Mouse (Mus musculus): ENCODE measurements around the gene Rpap1.

Rpap1 gene

GRCm38 (mm10) chr2:119787206-119787883 lies at the start of gene Rpap1:
Gene Rpap1, minus strand, starts transcription at chr2:119787537.
- DNase-seq (ENCODE audit: low spot score in 2 of 2), result peak; percentile 63 to 81

GRCm38 (mm10) chr2:119834231-119834630 lies 46.9 kb upstream of the Rpap1 start:
- no peak for DNase-seq (ENCODE audit: low spot score in 2 of 2)

GRCm38 (mm10) chr2:119830579-119830978 lies 43.2 kb upstream of the Rpap1 start:
- no peak for DNase-seq (ENCODE audit: low spot score in 2 of 2)

- DNase-seq (ENCODE audit: low spot score in 2 of 2), result no peak
These were observed 33.8 kb upstream of the Rpap1 start for GRCm38 (mm10) chr2:119821136-119821535.

GRCm38 (mm10) chr2:119818668-119819272 lies 31.4 kb upstream of the Rpap1 start:
- DNase-seq (ENCODE audit: low spot score in 2 of 2), result no peak

GRCm38 (mm10) chr2:119817047-119817446 lies 29.7 kb upstream of the Rpap1 start:
- peak; percentile 59 to 84 for DNase-seq (ENCODE audit: low spot score in 2 of 2)

GRCm38 (mm10) chr2:119816611-119817010 lies 29.3 kb upstream of the Rpap1 start:
- DNase-seq (ENCODE audit: low spot score in 2 of 2), result no peak

GRCm38 (mm10) chr2:119814376-119814933 lies 27.1 kb upstream of the Rpap1 start:
- peak; percentile 58 to 83 for DNase-seq (ENCODE audit: low spot score in 2 of 2)

GRCm38 (mm10) chr2:119811490-119812146 lies 24.3 kb upstream of the Rpap1 start:
- no peak for DNase-seq (ENCODE audit: low spot score in 2 of 2)

- no peak for DNase-seq (ENCODE audit: low spot score in 2 of 2)
These were observed 23.6 kb upstream of the Rpap1 start for GRCm38 (mm10) chr2:119810890-119811289.

- no peak for DNase-seq (ENCODE audit: low spot score in 2 of 2)
These were observed 21.5 kb upstream of the Rpap1 start for GRCm38 (mm10) chr2:119808881-119809280.

GRCm38 (mm10) chr2:119808438-119808837 lies 21.1 kb upstream of the Rpap1 start:
- DNase-seq (ENCODE audit: low spot score in 2 of 2), result no peak

GRCm38 (mm10) chr2:119805536-119805935 lies 18.2 kb upstream of the Rpap1 start:
- DNase-seq (ENCODE audit: low spot score in 2 of 2), result no peak

- no peak for DNase-seq (ENCODE audit: low spot score in 2 of 2)
These were observed 17.4 kb upstream of the Rpap1 start for GRCm38 (mm10) chr2:119804776-119805175.

- DNase-seq (ENCODE audit: low spot score in 2 of 2), result no peak
These were observed 16.9 kb upstream of the Rpap1 start for GRCm38 (mm10) chr2:119804275-119804628.

- no peak for DNase-seq (ENCODE audit: low spot score in 2 of 2)
These were observed 16.4 kb upstream of the Rpap1 start for GRCm38 (mm10) chr2:119803618-119804274.

GRCm38 (mm10) chr2:119802767-119803617 lies 15.7 kb upstream of the Rpap1 start:
- DNase-seq (ENCODE audit: low spot score in 2 of 2), result no peak

GRCm38 (mm10) chr2:119800876-119801846 lies 13.8 kb upstream of the Rpap1 start:
- DNase-seq (ENCODE audit: low spot score in 2 of 2), result no peak

GRCm38 (mm10) chr2:119799961-119800550 lies 12.7 kb upstream of the Rpap1 start:
- no peak for DNase-seq (ENCODE audit: low spot score in 2 of 2)
